Mouse (Mus musculus) hindbrain, postnatal 0 days (tissue): ENCODE data around the gene Fhl4. TPM values are rescaled to one million over a fixed set of nuclear protein-coding genes. Genes with fewer than 3 reads are reported as not detected.

Source experiments
- ATAC-seq: fragments of 200-750 bp; cut with Nextera tagmentation; 2 replicates; pipeline ENCODE4 v1.8.0; 2017; ENCODE audit warnings: mild to moderate bottlenecking, moderate TSS enrichment, moderate library complexity
- DNase-seq: peaks from one replicate; pipeline ENCODE4 v3.0.0-alpha.2; 2015; ENCODE audit warnings: low spot score
- H3K27ac ChIP-seq: fragments of 300-500 bp; sonication (generic); 2 replicates; pipeline ENCODE4 v1.5.1; 2014; ENCODE audit warnings: mild to moderate bottlenecking
- H3K27me3 ChIP-seq: fragments of 300-500 bp; sonication (generic); 2 replicates; pipeline ENCODE4 v1.6.1; 2014; ENCODE audit warnings: low read length, mixed read lengths; ENCODE audit not compliant: insufficient read depth
- H3K36me3 ChIP-seq: fragments of 300-500 bp; sonication (generic); 2 replicates; pipeline ENCODE4 v1.6.1; 2014; ENCODE audit warnings: low read length, mixed read lengths; ENCODE audit not compliant: insufficient read depth
- H3K4me1 ChIP-seq: fragments of 300-500 bp; sonication (generic); 2 replicates; pipeline ENCODE4 v1.6.1; 2014; ENCODE audit warnings: antibody characterized with exemption, low read length, mixed read lengths; ENCODE audit not compliant: insufficient read depth
- H3K4me2 ChIP-seq: fragments of 300-500 bp; sonication (generic); 2 replicates; pipeline ENCODE4 v1.6.1; 2014; ENCODE audit warnings: low read depth, mild to moderate bottlenecking, low read length, moderate library complexity, mixed read lengths
- H3K4me3 ChIP-seq: fragments of 300-500 bp; sonication (generic); 2 replicates; pipeline ENCODE4 v1.5.1; 2014; ENCODE audit warnings: low read length
- H3K9ac ChIP-seq: fragments of 300-500 bp; sonication (generic); replicated peaks from 2 replicates; pipeline ENCODE4 v1.6.1; 2014; ENCODE audit warnings: mild to moderate bottlenecking, low read length, moderate library complexity, mixed read lengths
- H3K9me3 ChIP-seq: fragments of 300-500 bp; sonication (generic); 2 replicates; pipeline ENCODE4 v1.6.1; 2016; ENCODE audit warnings: low read length, mixed read lengths
- CTCF ChIP-seq: IDR thresholded peaks from 2 replicates; pipeline ENCODE4 v1.5.1; 2016; ENCODE audit warnings: antibody characterized with exemption, control low read depth, low read depth
- WGBS: fragments of 180-500 bp; shearing (Covaris S2); extraction: QIAGEN DNeasy Blood & Tissue Kit; methylation state at CpG from one replicate; pipeline ENCODE4 v1.1.7; 2014; 5-methylcytosine and 5-hydroxymethylcytosine counted together
- polyA plus RNA-seq: library from polyadenylated mRNA; unstranded; fragments of >200 nt; fragmentation: Nextera tagmentation; extraction: Ambion mirVana; gene quantifications from 2 replicates; pipeline ENCODE4 v1.2.1, GENCODE M21; 2015
- total RNA-seq: library from RNA; depleted of rRNA; stranded (reverse); fragments of >200 nt; gene quantifications from 2 replicates; pipeline ENCODE4 v1.2.3, GENCODE M21; 2014

The Fhl4 gene
- total and polyA plus RNA-seq, 2 experiments from 2014 or later, result 1.2 to 2.1 TPM

DNA sequence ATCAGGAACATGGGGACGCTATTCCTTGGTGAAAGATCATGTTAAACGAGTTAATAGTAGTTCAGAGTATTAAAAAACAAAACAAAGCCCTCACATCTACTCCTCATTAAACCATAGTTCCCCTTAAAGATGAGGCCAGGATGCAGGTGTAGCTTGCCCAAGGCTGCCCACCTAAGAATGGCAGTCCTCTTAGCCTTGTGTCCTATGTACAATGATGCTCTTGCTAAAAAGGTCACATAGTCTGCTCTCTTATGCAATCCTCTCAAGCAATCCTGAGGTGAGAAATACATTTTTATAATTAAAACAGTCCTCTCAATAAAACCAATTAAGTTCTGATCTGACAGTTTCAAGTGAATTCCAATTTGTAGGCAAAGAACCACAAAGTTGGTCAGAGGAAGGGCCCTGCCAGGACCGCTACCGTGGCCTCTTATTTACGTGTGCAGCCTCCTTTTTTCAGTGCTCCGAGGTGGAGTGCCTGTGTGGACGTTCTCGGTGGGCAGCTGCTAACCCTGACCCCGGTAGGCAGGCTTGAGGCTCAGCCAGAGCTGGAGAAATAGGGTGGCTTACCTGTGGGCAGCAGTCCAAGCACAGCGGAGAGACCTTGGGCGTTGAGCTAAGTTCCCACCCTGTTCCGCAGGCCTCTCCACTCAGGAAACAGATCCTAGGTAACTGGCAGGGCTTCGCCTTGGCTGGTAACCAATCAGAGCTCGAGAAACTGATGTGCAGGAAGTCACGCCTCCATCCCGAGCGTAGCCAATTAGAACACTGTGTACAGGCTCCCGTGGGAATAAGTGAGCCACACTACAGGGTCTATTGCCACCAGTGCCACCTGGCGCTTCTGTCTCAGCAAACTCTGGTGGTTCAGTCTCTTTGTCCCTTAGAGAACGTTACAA, 25.3 kb upstream of the Fhl4 start, which contains the start of gene Mterf2:
TSS of gene Mterf2 (minus strand) at position 633 of the 893 bp plus-strand sequence.
- 7% methylated on average over 20 of the region's 20 CpGs for WGBS

GRCm38 (mm10) chr10:85125184-85125583, 22.9 kb upstream of the Fhl4 start:
- WGBS, result 85% methylated on average over 13 of the region's 13 CpGs
- no peak for TF ChIP-seq CTCF

More for the DNA sequence above, 25.3 kb upstream of the Fhl4 start, which contains the start of gene Mterf2:
- DNase-seq (peak; percentile 100), ATAC-seq (peak; percentile 99)
- Histone ChIP-seq H3K4me1 (peaks cover 12% of the 10 kb centered on the region), H3K4me3 (peak within 1 kb of the TSS; percentile 67), H3K9ac (peak within 1 kb of the TSS; percentile 66), H3K4me2 (peak within 1 kb of the TSS; percentile 69), H3K9me3 (no peaks in the 10 kb centered on the region), H3K27ac (peak within 1 kb of the TSS; percentile 64), H3K27me3 (no peaks in the 10 kb centered on the region), H3K36me3 (peaks cover 13% of the 10 kb centered on the region; the same call in 1 of the 2 replicates)
- TF ChIP-seq CTCF, result peak; percentile 60

DNA sequence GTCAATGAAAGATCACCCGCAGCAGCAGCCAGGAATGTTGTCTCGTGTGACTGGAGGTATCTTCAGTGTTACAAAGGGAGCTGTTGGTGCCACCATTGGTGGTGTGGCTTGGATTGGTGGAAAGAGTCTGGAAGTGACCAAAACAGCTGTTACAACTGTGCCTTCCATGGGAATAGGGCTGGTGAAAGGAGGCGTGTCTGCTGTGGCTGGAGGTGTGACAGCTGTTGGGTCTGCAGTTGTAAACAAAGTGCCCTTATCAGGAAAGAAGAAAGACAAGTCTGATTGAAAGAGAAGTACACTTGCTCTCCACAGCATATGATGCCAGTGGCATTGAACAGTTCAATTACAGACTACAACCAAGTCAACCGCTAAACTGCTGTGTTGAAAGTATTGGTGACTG, 12.1 kb upstream of the Fhl4 start:
- H3K4me2 ChIP-seq, result no peak overlapping the region
- ATAC-seq, result no peak
- H3K36me3 ChIP-seq, result peaks cover 4% of the 10 kb centered on the region; the same call in 1 of the 2 replicates
- 90% methylated on average over 4 of the region's 4 CpGs for WGBS
- DNase-seq, result no peak
- no peaks in the 10 kb centered on the region for H3K27me3 ChIP-seq
- H3K9ac ChIP-seq, result no peak overlapping the region
- no peaks in the 10 kb centered on the region for H3K4me1 ChIP-seq
- TF ChIP-seq CTCF, result no peak
- no peak overlapping the region for H3K4me3 ChIP-seq
- H3K9me3 ChIP-seq, result no peaks in the 10 kb centered on the region
- no peak overlapping the region for H3K27ac ChIP-seq

More at GRCm38 (mm10) chr10:85125184-85125583, 22.9 kb upstream of the Fhl4 start:
- Histone ChIP-seq H3K4me3 (no peak overlapping the region), H3K27me3 (no peaks in the 10 kb centered on the region), H3K27ac (no peak overlapping the region), H3K4me1 (peaks cover 12% of the 10 kb centered on the region), H3K9me3 (no peaks in the 10 kb centered on the region), H3K36me3 (peaks cover 13% of the 10 kb centered on the region; the same call in 1 of the 2 replicates), H3K9ac (no peak overlapping the region), H3K4me2 (no peak overlapping the region)
- DNase-seq (no peak), ATAC-seq (no peak)

- Histone ChIP-seq H3K4me2 (peak overlapping the region; percentile 76), H3K27me3 (no peaks in the 10 kb centered on the region), H3K9me3 (no peaks in the 10 kb centered on the region), H3K4me3 (peak overlapping the region; percentile 95), H3K27ac (peak overlapping the region; percentile 93), H3K36me3 (no peaks in the 10 kb centered on the region), H3K9ac (peak overlapping the region; percentile 92), H3K4me1 (no peaks in the 10 kb centered on the region)
- peak; percentile 14; the same call in 1 of the 2 replicates for TF ChIP-seq CTCF
- under 1% methylated on average over 32 of the region's 34 CpGs for WGBS
- peak; percentile 35 for DNase-seq
- peak; percentile 16; the same call in 1 of the 2 replicates for ATAC-seq
Observed at GRCm38 (mm10) chr10:85103085-85103885, 990 bp upstream of the Fhl4 start.

GRCm38 (mm10) chr10:85101841-85102240, 454 bp downstream of the Fhl4 start:
- Histone ChIP-seq H3K4me2 (peak overlapping the region; percentile 76), H3K4me3 (peak overlapping the region; percentile 95), H3K9me3 (no peaks in the 10 kb centered on the region), H3K9ac (peak overlapping the region; percentile 92), H3K27ac (peak overlapping the region; percentile 93), H3K4me1 (no peaks in the 10 kb centered on the region), H3K27me3 (no peaks in the 10 kb centered on the region), H3K36me3 (no peaks in the 10 kb centered on the region)
- ATAC-seq (peak; percentile 35), DNase-seq (peak; percentile 43)
- TF ChIP-seq CTCF, result no peak
- under 1% methylated on average over 10 of the region's 10 CpGs for WGBS

GRCm38 (mm10) chr10:85071605-85072152, 30.6 kb downstream of the Fhl4 start:
- WGBS, result 57% methylated on average over 4 of the region's 4 CpGs
- Histone ChIP-seq H3K9me3 (no peaks in the 10 kb centered on the region), H3K4me1 (no peaks in the 10 kb centered on the region), H3K9ac (no peak overlapping the region), H3K27me3 (no peaks in the 10 kb centered on the region), H3K4me3 (no peak overlapping the region), H3K36me3 (no peaks in the 10 kb centered on the region), H3K27ac (no peak overlapping the region), H3K4me2 (no peak overlapping the region)
- no peak for DNase-seq
- ATAC-seq, result no peak
- no peak for TF ChIP-seq CTCF
